Mouse (Mus musculus): ENCODE results near the gene Agbl2. TPM values are rescaled to one million over a fixed set of nuclear protein-coding genes. Genes with fewer than 3 reads are reported as not detected.
A peak's percentile ranks its signal among the peaks of the same experiment; 100 is the strongest.

Agbl2 gene
- polyA plus RNA-seq, 1 experiment from 2014 or later: 2.4 TPM

GRCm38 (mm10) chr2:90846955-90847680, 64.6 kb downstream of the Agbl2 start, which contains the start of gene Mtch2:
TSS of gene Mtch2 (plus strand) at chr2:90847155.
- Histone ChIP-seq H3K27ac (ENCODE audit: low read length) (peak within 1 kb of the TSS; percentile 88), H3K4me1 (replicated peaks; ENCODE audit: control insufficient read depth, insufficient read depth, low read length) (peaks cover 11% of the 10 kb centered on the region), H3K4me2 (ENCODE audit: low read depth, low read length) (peak within 1 kb of the TSS; percentile 83), H3K4me3 (ENCODE audit: low read length) (peak within 1 kb of the TSS; percentile 98), H3K27me3 (ENCODE audit: control insufficient read depth, insufficient read depth, low read depth, low read length) (no peaks in the 10 kb centered on the region), H3K36me3 (ENCODE audit: control insufficient read depth, insufficient read depth, low read length) (peaks cover 14% of the 10 kb centered on the region), H3K9me3 (ENCODE audit: control insufficient read depth, low read length) (no peaks in the 10 kb centered on the region), H3K9ac (ENCODE audit: low read length) (peak within 1 kb of the TSS; percentile 91)
- ATAC-seq (ENCODE audit: low read depth): peak; percentile 98
- under 1% methylated on average over 65 of the region's 67 CpGs for WGBS

- under 1% methylated on average over 13 of the region's 13 CpGs for WGBS
- Histone ChIP-seq H3K4me3 (ENCODE audit: low read length) (peak overlapping the region; percentile 98), H3K36me3 (ENCODE audit: control insufficient read depth, insufficient read depth, low read length) (peaks cover 14% of the 10 kb centered on the region), H3K9me3 (ENCODE audit: control insufficient read depth, low read length) (no peaks in the 10 kb centered on the region), H3K27ac (ENCODE audit: low read length) (peak overlapping the region; percentile 88), H3K9ac (ENCODE audit: low read length) (peak overlapping the region; percentile 91), H3K4me1 (replicated peaks; ENCODE audit: control insufficient read depth, insufficient read depth, low read length) (peaks cover 11% of the 10 kb centered on the region), H3K27me3 (ENCODE audit: control insufficient read depth, insufficient read depth, low read depth, low read length) (no peaks in the 10 kb centered on the region), H3K4me2 (ENCODE audit: low read depth, low read length) (peak overlapping the region; percentile 71)
- no peak for ATAC-seq (ENCODE audit: low read depth)
These were observed 65.1 kb downstream of the Agbl2 start for GRCm38 (mm10) chr2:90847681-90848050.

DNA sequence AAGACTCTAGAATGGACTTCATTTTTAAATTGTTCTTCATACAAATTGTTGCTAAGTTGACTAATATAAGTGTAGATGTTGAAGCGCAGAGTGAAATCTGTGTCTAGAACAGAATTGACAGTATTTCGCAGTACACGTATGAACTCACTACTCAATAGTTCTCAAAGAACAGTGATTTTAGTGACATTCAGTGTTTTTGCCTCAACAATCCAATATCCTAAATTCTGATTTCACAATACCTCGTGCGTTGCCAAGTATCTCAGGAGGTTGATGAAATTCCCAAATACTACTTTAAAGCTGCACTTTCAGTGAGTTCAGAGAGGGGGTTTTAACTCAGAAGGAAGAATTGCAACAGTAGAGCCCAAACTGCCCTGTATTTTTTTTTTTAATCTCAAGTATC, 65.8 kb downstream of the Agbl2 start:
- 75% methylated on average over 5 of the region's 5 CpGs for whole genome bisulfite sequencing
- no peak overlapping the region for H3K27ac ChIP-seq (ENCODE audit: low read length)
- H3K36me3 ChIP-seq (ENCODE audit: control insufficient read depth, insufficient read depth, low read length): peaks cover 18% of the 10 kb centered on the region
- no peaks in the 10 kb centered on the region for H3K9me3 ChIP-seq (ENCODE audit: control insufficient read depth, low read length)
- H3K4me3 ChIP-seq (ENCODE audit: low read length): peak overlapping the region; percentile 98
- H3K27me3 ChIP-seq (ENCODE audit: control insufficient read depth, insufficient read depth, low read depth, low read length): no peaks in the 10 kb centered on the region
- H3K9ac ChIP-seq (ENCODE audit: low read length): peak overlapping the region; percentile 91; the same call in 1 of the 2 replicates
- peaks cover 11% of the 10 kb centered on the region for H3K4me1 ChIP-seq (replicated peaks; ENCODE audit: control insufficient read depth, insufficient read depth, low read length)
- peak overlapping the region; percentile 71 for H3K4me2 ChIP-seq (ENCODE audit: low read depth, low read length)
- ATAC-seq (ENCODE audit: low read depth): no peak

DNA sequence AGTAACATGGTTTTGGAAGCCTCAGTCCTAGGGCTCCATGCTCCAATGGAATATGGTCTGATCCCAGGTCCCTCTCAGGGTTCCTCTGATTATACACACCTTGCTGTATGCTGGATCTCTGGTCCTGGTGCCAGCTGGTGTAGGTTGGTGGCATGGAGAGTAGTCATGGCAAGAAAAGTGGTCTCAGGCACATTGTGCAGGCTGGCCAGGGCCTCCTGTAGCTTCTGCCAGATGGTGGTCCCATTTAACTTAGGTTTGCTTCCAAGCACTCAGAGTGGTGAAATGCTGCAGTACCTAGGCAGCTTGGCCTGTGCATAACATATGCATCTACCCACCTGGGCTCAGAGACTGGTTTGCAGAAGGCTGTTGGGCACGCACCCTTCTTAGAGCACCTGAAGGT, 67.9 kb downstream of the Agbl2 start:
- no peak overlapping the region for H3K27ac ChIP-seq (ENCODE audit: low read length)
- H3K4me2 ChIP-seq (ENCODE audit: low read depth, low read length): no peak overlapping the region
- peaks cover 20% of the 10 kb centered on the region for H3K36me3 ChIP-seq (ENCODE audit: control insufficient read depth, insufficient read depth, low read length)
- H3K9me3 ChIP-seq (ENCODE audit: control insufficient read depth, low read length): no peaks in the 10 kb centered on the region
- no peak for ATAC-seq (ENCODE audit: low read depth)
- H3K27me3 ChIP-seq (ENCODE audit: control insufficient read depth, insufficient read depth, low read depth, low read length): no peaks in the 10 kb centered on the region
- WGBS: 89% methylated on average over 1 of the region's 1 CpGs
- H3K4me3 ChIP-seq (ENCODE audit: low read length): no peak overlapping the region
- H3K9ac ChIP-seq (ENCODE audit: low read length): no peak overlapping the region
- H3K4me1 ChIP-seq (replicated peaks; ENCODE audit: control insufficient read depth, insufficient read depth, low read length): peaks cover 11% of the 10 kb centered on the region

- H3K9ac ChIP-seq (ENCODE audit: low read length): no peak overlapping the region
- no peaks in the 10 kb centered on the region for H3K27me3 ChIP-seq (ENCODE audit: control insufficient read depth, insufficient read depth, low read depth, low read length)
- H3K27ac ChIP-seq (ENCODE audit: low read length): no peak overlapping the region
- ATAC-seq (ENCODE audit: low read depth): no peak
- no peaks in the 10 kb centered on the region for H3K4me1 ChIP-seq (replicated peaks; ENCODE audit: control insufficient read depth, insufficient read depth, low read length)
- H3K4me3 ChIP-seq (ENCODE audit: low read length): no peak overlapping the region
- H3K9me3 ChIP-seq (ENCODE audit: control insufficient read depth, low read length): no peaks in the 10 kb centered on the region
- WGBS: 93% methylated on average over 2 of the region's 2 CpGs
- peaks cover 47% of the 10 kb centered on the region for H3K36me3 ChIP-seq (ENCODE audit: control insufficient read depth, insufficient read depth, low read length)
- H3K4me2 ChIP-seq (ENCODE audit: low read depth, low read length): no peak overlapping the region
These were observed 79.0 kb downstream of the Agbl2 start for GRCm38 (mm10) chr2:90861486-90861885.

- Histone ChIP-seq H3K4me3 (ENCODE audit: low read length) (no peak overlapping the region), H3K9me3 (ENCODE audit: control insufficient read depth, low read length) (no peaks in the 10 kb centered on the region), H3K9ac (ENCODE audit: low read length) (no peak overlapping the region), H3K36me3 (ENCODE audit: control insufficient read depth, insufficient read depth, low read length) (peaks cover 42% of the 10 kb centered on the region), H3K4me1 (replicated peaks; ENCODE audit: control insufficient read depth, insufficient read depth, low read length) (no peaks in the 10 kb centered on the region), H3K27me3 (ENCODE audit: control insufficient read depth, insufficient read depth, low read depth, low read length) (no peaks in the 10 kb centered on the region), H3K27ac (ENCODE audit: low read length) (no peak overlapping the region), H3K4me2 (ENCODE audit: low read depth, low read length) (no peak overlapping the region)
- no peak for ATAC-seq (ENCODE audit: low read depth)
These were observed 81.7 kb downstream of the Agbl2 start for GRCm38 (mm10) chr2:90864184-90864583.

- Histone ChIP-seq H3K27ac (ENCODE audit: low read length) (no peak overlapping the region), H3K36me3 (ENCODE audit: control insufficient read depth, insufficient read depth, low read length) (peaks cover 30% of the 10 kb centered on the region), H3K4me3 (ENCODE audit: low read length) (no peak overlapping the region), H3K4me2 (ENCODE audit: low read depth, low read length) (no peak overlapping the region), H3K27me3 (ENCODE audit: control insufficient read depth, insufficient read depth, low read depth, low read length) (no peaks in the 10 kb centered on the region), H3K9me3 (ENCODE audit: control insufficient read depth, low read length) (no peaks in the 10 kb centered on the region), H3K4me1 (replicated peaks; ENCODE audit: control insufficient read depth, insufficient read depth, low read length) (peaks cover 6% of the 10 kb centered on the region; the same call in 1 of the 2 replicates), H3K9ac (ENCODE audit: low read length) (no peak overlapping the region)
- peak; percentile 75 for ATAC-seq (ENCODE audit: low read depth)
- WGBS: 30% methylated on average over 3 of the region's 3 CpGs
These were observed 84.0 kb downstream of the Agbl2 start for GRCm38 (mm10) chr2:90866524-90866923.

GRCm38 (mm10) chr2:90870136-90870601, 87.6 kb downstream of the Agbl2 start:
- peaks cover 10% of the 10 kb centered on the region for H3K36me3 ChIP-seq (ENCODE audit: control insufficient read depth, insufficient read depth, low read length)
- H3K27ac ChIP-seq (ENCODE audit: low read length): peak overlapping the region; percentile 50
- no peaks in the 10 kb centered on the region for H3K27me3 ChIP-seq (ENCODE audit: control insufficient read depth, insufficient read depth, low read depth, low read length)
- peak; percentile 83 for ATAC-seq (ENCODE audit: low read depth)
- H3K4me1 ChIP-seq (replicated peaks; ENCODE audit: control insufficient read depth, insufficient read depth, low read length): peaks cover 6% of the 10 kb centered on the region; the same call in 1 of the 2 replicates
- WGBS: 11% methylated on average over 4 of the region's 4 CpGs
- H3K9me3 ChIP-seq (ENCODE audit: control insufficient read depth, low read length): no peaks in the 10 kb centered on the region
- H3K4me2 ChIP-seq (ENCODE audit: low read depth, low read length): no peak overlapping the region
- H3K9ac ChIP-seq (ENCODE audit: low read length): peak overlapping the region; percentile 41
- no peak overlapping the region for H3K4me3 ChIP-seq (ENCODE audit: low read length)

- Histone ChIP-seq H3K4me1 (replicated peaks; ENCODE audit: control insufficient read depth, insufficient read depth, low read length) (peaks cover 6% of the 10 kb centered on the region; the same call in 1 of the 2 replicates), H3K4me2 (ENCODE audit: low read depth, low read length) (peak overlapping the region; percentile 1; the same call in 1 of the 2 replicates), H3K36me3 (ENCODE audit: control insufficient read depth, insufficient read depth, low read length) (no peaks in the 10 kb centered on the region), H3K4me3 (ENCODE audit: low read length) (no peak overlapping the region), H3K27ac (ENCODE audit: low read length) (peak overlapping the region; percentile 54), H3K27me3 (ENCODE audit: control insufficient read depth, insufficient read depth, low read depth, low read length) (no peaks in the 10 kb centered on the region), H3K9ac (ENCODE audit: low read length) (no peak overlapping the region), H3K9me3 (ENCODE audit: control insufficient read depth, low read length) (no peaks in the 10 kb centered on the region)
- 53% methylated on average over 8 of the region's 8 CpGs for WGBS
- peak; percentile 81 for ATAC-seq (ENCODE audit: low read depth)
These were observed 88.8 kb downstream of the Agbl2 start for GRCm38 (mm10) chr2:90871180-90871961.
